In the genomic region with DNA sequence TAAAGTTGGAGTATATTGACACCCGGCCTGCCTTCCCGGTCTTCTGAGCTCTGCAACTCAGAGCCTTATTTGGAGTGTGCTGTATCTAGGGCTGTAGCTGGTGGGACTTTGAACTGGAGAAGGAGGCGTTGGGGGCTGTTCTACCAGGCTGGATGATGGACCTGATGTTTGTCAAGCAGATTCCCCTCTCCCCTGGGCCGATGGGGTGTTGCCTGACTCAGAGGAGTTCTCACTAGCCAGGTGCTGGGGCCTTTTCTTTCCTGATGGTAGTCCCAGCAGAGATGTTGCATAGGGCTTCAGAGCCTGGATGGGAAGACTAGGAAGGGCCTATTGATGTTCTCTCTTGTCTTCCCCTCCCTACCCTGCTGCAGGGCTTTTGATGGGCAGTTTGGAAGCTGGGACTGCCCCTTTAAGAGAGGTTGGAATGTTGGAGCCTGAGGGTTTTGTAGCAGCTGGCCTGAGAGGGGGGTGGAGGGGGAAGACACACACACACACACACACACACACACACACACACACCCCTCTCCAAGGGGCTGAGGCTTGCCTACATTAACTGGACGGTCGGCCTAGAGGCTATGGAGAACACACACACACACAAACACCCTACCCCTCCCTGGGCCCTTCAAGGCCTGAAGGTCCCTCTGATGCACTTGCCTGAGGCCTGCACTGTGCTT, we compare ENCODE assay signal across 8 mouse cellular contexts. TPM values are rescaled to one million over a fixed set of nuclear protein-coding genes. Genes with fewer than 3 reads are reported as not detected.
DNase-seq lines count a peak whose midpoint lies in the region; ATAC-seq and TF ChIP-seq lines count a peak whose summit lies in the region.

No protein-coding gene starts in this region.

- under 1% methylated on average over 6 of the region's 6 CpGs for WGBS in heart, embryonic 12.5 days
- 0% methylated on average over 6 of the region's 6 CpGs for WGBS in kidney, embryonic 16.5 days

- H3K9ac ChIP-seq in heart, embryonic 12.5 days, result peak overlapping the region; percentile 97
- peak overlapping the region; percentile 90 for H3K9ac ChIP-seq in kidney, embryonic 16.5 days (replicated peaks; ENCODE audit: low read length)

- no peaks in the 10 kb centered on the region for H3K9me3 ChIP-seq in heart, embryonic 12.5 days (replicated peaks)
- H3K9me3 ChIP-seq in kidney, embryonic 16.5 days (ENCODE audit: low read length), result no peaks in the 10 kb centered on the region

- H3K4me3 ChIP-seq in left cerebral cortex, adult 2 months, result peak overlapping the region; percentile 98
- H3K4me3 ChIP-seq in brown adipose tissue, adult 24 weeks (ENCODE audit: insufficient read depth, low read depth, low read length), result peak overlapping the region; percentile 98
- H3K4me3 ChIP-seq in heart, embryonic 12.5 days, result peak overlapping the region; percentile 94
- H3K4me3 ChIP-seq in kidney, embryonic 16.5 days (ENCODE audit: low read length), result peak overlapping the region; percentile 99

- intact Hi-C loops in left cerebral cortex, adult 2 months (cut with DNase I), result loop anchor here (2.0 kb wide), 2 partner anchors 17 to 31 kb away; a partner anchor contains a TSS
- intact Hi-C loops in left cerebral cortex, postnatal 14 days (cut with DNase I), result loop anchor here (5.0 kb wide), 1 partner anchor 124 kb away; no protein-coding TSS in a partner anchor

- H3K36me3 ChIP-seq in heart, embryonic 12.5 days, result peaks cover 30% of the 10 kb centered on the region
- peaks cover 20% of the 10 kb centered on the region for H3K36me3 ChIP-seq in kidney, embryonic 16.5 days (ENCODE audit: insufficient read depth, low read length)

- DNase-seq in left cerebral cortex, adult 2 months (ENCODE audit: extremely low spot score in 1 of 2, low spot score in 2 of 2), result no peak
- no peak for DNase-seq in left cerebral cortex, adult 9 months (ENCODE audit: low spot score in 2 of 2)
- peak; percentile 57 to 70 for DNase-seq in lung, postnatal 4 days
- DNase-seq in spleen, adult 12 weeks (ENCODE audit: low spot score), result no peak
- DNase-seq in left cerebral cortex, postnatal 14 days (ENCODE audit: low spot score in 2 of 2), result no peak

- H3K4me1 ChIP-seq in brown adipose tissue, adult 24 weeks (ENCODE audit: control insufficient read depth, insufficient read depth, insufficient read length, low read length), result peaks cover 7% of the 10 kb centered on the region; the same call in 1 of the 2 replicates
- peaks cover 29% of the 10 kb centered on the region for H3K4me1 ChIP-seq in heart, embryonic 12.5 days (replicated peaks)
- peaks cover 12% of the 10 kb centered on the region for H3K4me1 ChIP-seq in kidney, embryonic 16.5 days (ENCODE audit: insufficient read depth, low read length)

- H3K4me2 ChIP-seq in heart, embryonic 12.5 days, result peak overlapping the region; percentile 99
- H3K4me2 ChIP-seq in kidney, embryonic 16.5 days (replicated peaks; ENCODE audit: low read depth, low read length), result peak overlapping the region; percentile 90

- no peak for TF ChIP-seq CTCF in left cerebral cortex, adult 2 months (IDR thresholded peaks at IDR 0.05)

- H3K27ac ChIP-seq in left cerebral cortex, adult 2 months, result peak overlapping the region; percentile 93
- H3K27ac ChIP-seq in brown adipose tissue, adult 24 weeks (replicated peaks; ENCODE audit: low read depth, low read length), result no peak overlapping the region
- H3K27ac ChIP-seq in heart, embryonic 12.5 days (ENCODE audit: poor library complexity, severe bottlenecking), result peak overlapping the region; percentile 93
- peak overlapping the region; percentile 89 for H3K27ac ChIP-seq in kidney, embryonic 16.5 days (ENCODE audit: low read length)

- peak; percentile 12; the same call in 1 of the 2 replicates for ATAC-seq in heart, embryonic 12.5 days (ENCODE audit: insufficient number of reproducible peaks, low FRiP score)
- ATAC-seq in kidney, embryonic 16.5 days (ENCODE audit: low FRiP score, low TSS enrichment), result peak; percentile 52

- no peaks in the 10 kb centered on the region for H3K27me3 ChIP-seq in heart, embryonic 12.5 days (replicated peaks)
- no peaks in the 10 kb centered on the region for H3K27me3 ChIP-seq in kidney, embryonic 16.5 days (ENCODE audit: insufficient read depth, low read length)

RNA-seq across cellular contexts. Expression of a gene that starts 1.1 kb away (rescaled TPM):
- 10 to 100 TPM; 64.7 to 70.1 TPM for total RNA-seq in left cerebral cortex, adult 2 months (2021)
- 19.9 and 25.2 TPM in 2 replicates for polyA plus RNA-seq in brown adipose tissue, adult 24 weeks (2012; ENCODE audit: insufficient read depth, insufficient read length, missing spikeins)
- polyA plus RNA-seq in heart, embryonic 12.5 days (2016; fragmentation: Nextera tagmentation; extraction: Ambion mirVana), result 31.1 and 34.1 TPM in 2 replicates
- 20.6 and 31.7 TPM in 2 replicates for polyA plus RNA-seq in kidney, embryonic 16.5 days (2015; fragmentation: Nextera tagmentation; extraction: Ambion mirVana)
- 10 to 100 TPM; 82.2 to 86.1 TPM for total RNA-seq in left cerebral cortex, postnatal 14 days (2021)

RNA-seq across cellular contexts. Expression of a gene that starts 17.4 kb away (rescaled TPM):
- 100 to 1,000 TPM; 804 to 827 TPM for total RNA-seq in left cerebral cortex, adult 2 months (2021)
- 73.6 and 86.4 TPM in 2 replicates for polyA plus RNA-seq in brown adipose tissue, adult 24 weeks (2012; ENCODE audit: insufficient read depth, insufficient read length, missing spikeins)
- polyA plus RNA-seq in heart, embryonic 12.5 days (2016; fragmentation: Nextera tagmentation; extraction: Ambion mirVana), result 487 and 490 TPM in 2 replicates
- 691 and 699 TPM in 2 replicates for polyA plus RNA-seq in kidney, embryonic 16.5 days (2015; fragmentation: Nextera tagmentation; extraction: Ambion mirVana)
- total RNA-seq in left cerebral cortex, postnatal 14 days (2021), result 100 to 1,000 TPM; 917 to 964 TPM

RNA-seq across cellular contexts. Expression of a gene that starts 19.2 kb away (rescaled TPM):
- 10 to 100 TPM; 59.2 to 59.6 TPM for total RNA-seq in left cerebral cortex, adult 2 months (2021)
- polyA plus RNA-seq in brown adipose tissue, adult 24 weeks (2012; ENCODE audit: insufficient read depth, insufficient read length, missing spikeins), result 35.8 and 42.2 TPM in 2 replicates
- polyA plus RNA-seq in heart, embryonic 12.5 days (2016; fragmentation: Nextera tagmentation; extraction: Ambion mirVana), result 89.6 and 94.4 TPM in 2 replicates
- polyA plus RNA-seq in kidney, embryonic 16.5 days (2015; fragmentation: Nextera tagmentation; extraction: Ambion mirVana), result 119 and 121 TPM in 2 replicates
- 10 to 100 TPM; 55.0 to 57.6 TPM for total RNA-seq in left cerebral cortex, postnatal 14 days (2021)

RNA-seq across cellular contexts. Expression of a gene that starts 30.5 kb away (rescaled TPM):
- 100 to 1,000 TPM; 102 to 109 TPM for total RNA-seq in left cerebral cortex, adult 2 months (2021)
- polyA plus RNA-seq in brown adipose tissue, adult 24 weeks (2012; ENCODE audit: insufficient read depth, insufficient read length, missing spikeins), result 43.3 and 44.3 TPM in 2 replicates
- 55.2 and 55.4 TPM in 2 replicates for polyA plus RNA-seq in heart, embryonic 12.5 days (2016; fragmentation: Nextera tagmentation; extraction: Ambion mirVana)
- polyA plus RNA-seq in kidney, embryonic 16.5 days (2015; fragmentation: Nextera tagmentation; extraction: Ambion mirVana), result 64.8 and 75.2 TPM in 2 replicates
- total RNA-seq in left cerebral cortex, postnatal 14 days (2021), result 10 to 100 TPM; 82.9 to 86.5 TPM

Comparison
In these comparisons a context has a peak if more than half of its experiments do, and no peak if none do; other contexts are left out.
1. DNase-seq: peak in lung, postnatal 4 days (2 of 2); none in left cerebral cortex, adult 2 months (0 of 2), left cerebral cortex, adult 9 months (0 of 2), spleen, adult 12 weeks (single experiment) and left cerebral cortex, postnatal 14 days (0 of 2).
2. Peak in every context shown above with its lines, with median percentiles within 50 percentile points of each other: H3K4me3 ChIP-seq.